ENCODE assay signal across 9 mouse cellular contexts in genomic region chr7:12874301-12874700, GRCm38 (mm10). TPM values are rescaled to one million over a fixed set of nuclear protein-coding genes. Genes with fewer than 3 reads are reported as not detected.
DNase-seq lines count a peak whose midpoint lies in the region; ATAC-seq and TF ChIP-seq lines count a peak whose summit lies in the region.
"Had no signal": no experiment of that assay in that cellular context is flagged by ENCODE, and none has a peak within 500 bp of the region (broad histone marks: within the 10 kb centered on the region; RNA-seq: fewer than 3 reads in every experiment).

No protein-coding gene starts in this region.

- peak; percentile 74 for ATAC-seq in granulocyte monocyte progenitor cell, adult 5-6 weeks (replicated peaks; ENCODE audit: poor library complexity, severe bottlenecking)
- ATAC-seq: midbrain, embryonic 16.5 days had no signal

- H3K36me3 ChIP-seq in kidney, adult 2 months (ENCODE audit: control insufficient read depth, insufficient read depth, low read length), result no peaks in the 10 kb centered on the region
- H3K36me3 ChIP-seq in E14TG2a.4 (ENCODE audit: insufficient read depth, low read length), result no peaks in the 10 kb centered on the region
- H3K36me3 ChIP-seq: hindbrain, embryonic 15.5 days had no signal

- H3K4me1 ChIP-seq in kidney, adult 2 months (ENCODE audit: control insufficient read depth, insufficient read depth, low read length), result no peaks in the 10 kb centered on the region
- no peaks in the 10 kb centered on the region for H3K4me1 ChIP-seq in E14TG2a.4 (replicated peaks; ENCODE audit: low read depth, low read length)
- H3K4me1 ChIP-seq: hindbrain, embryonic 15.5 days had no signal

- no peak overlapping the region for H3K4me3 ChIP-seq in kidney, adult 2 months (ENCODE audit: insufficient read depth, low read depth, low read length)
- no peak overlapping the region for H3K4me3 ChIP-seq in E14TG2a.4 (replicated peaks; ENCODE audit: low read length)
- H3K4me3 ChIP-seq: hindbrain, embryonic 15.5 days had no signal

- no peak for TF ChIP-seq CTCF in kidney, adult 2 months (conservative IDR thresholded peaks at IDR 0.05; ENCODE audit: insufficient read depth, insufficient read length, low read depth, low read length)
- TF ChIP-seq CTCF in E14TG2a.4 (conservative IDR thresholded peaks at IDR 0.05; ENCODE audit: low read length), result peak; percentile 53

- H3K9me3 ChIP-seq in E14TG2a.4 (ENCODE audit: low read length), result peaks cover 7% of the 10 kb centered on the region

- peak; percentile 61 for DNase-seq in kidney, adult 2 months
- DNase-seq in kidney, postnatal 10 days, result no peak
- DNase-seq in B cell, adult 2 months, result peak; percentile 31 to 51
- DNase-seq in Muller cell, postnatal 12 days (ENCODE audit: inconsistent ontology term), result no peak
- DNase-seq in cerebellum, adult 18-20 months, result no peak

- no peak overlapping the region for H3K27ac ChIP-seq in kidney, adult 2 months (ENCODE audit: insufficient read depth, low read depth, low read length)
- H3K27ac ChIP-seq: hindbrain, embryonic 15.5 days had no signal

- no peaks in the 10 kb centered on the region for H3K27me3 ChIP-seq in kidney, adult 2 months (replicated peaks; ENCODE audit: control insufficient read depth, insufficient read depth, low read length)
- no peaks in the 10 kb centered on the region; the same call in 1 of the 2 replicates for H3K27me3 ChIP-seq in E14TG2a.4 (ENCODE audit: insufficient read depth, low read length)

- WGBS in kidney, adult 2 months, result 10% methylated on average over 3 of the region's 3 CpGs

- no peak for TF ChIP-seq POLR2A in kidney, adult 2 months (IDR thresholded peaks at IDR 0.05; ENCODE audit: low read depth, low read length)

RNA-seq across cellular contexts. Expression of gene Zfp128, which starts 6.7 kb away (rescaled TPM):
- polyA plus RNA-seq in kidney, adult 2 months (2012; rRNA removed), result 1.3 and 1.4 TPM in 2 replicates
- 3.4 and 3.6 TPM in 2 replicates for total RNA-seq in granulocyte monocyte progenitor cell, adult 5-6 weeks (2014; fragmentation: Nextera tagmentation)
- 2.5 and 3.1 TPM in 2 replicates for total RNA-seq in granulocyte monocyte progenitor cell, adult 5-6 weeks (2017)

RNA-seq across cellular contexts. Expression of gene Zscan22, which starts 23.3 kb away (rescaled TPM):
- polyA plus RNA-seq in kidney, adult 2 months (2012; rRNA removed), result 11.6 and 12.5 TPM in 2 replicates
- total RNA-seq in granulocyte monocyte progenitor cell, adult 5-6 weeks (2014; fragmentation: Nextera tagmentation), result 26.6 and 32.4 TPM in 2 replicates
- 4.8 and 8.1 TPM in 2 replicates for total RNA-seq in granulocyte monocyte progenitor cell, adult 5-6 weeks (2017)

RNA-seq across cellular contexts. Expression of gene Zfp110, which starts 39.7 kb away (rescaled TPM):
- polyA plus RNA-seq in kidney, adult 2 months (2012; rRNA removed), result 7.7 and 9.4 TPM in 2 replicates
- total RNA-seq in granulocyte monocyte progenitor cell, adult 5-6 weeks (2014; fragmentation: Nextera tagmentation), result 28.1 and 34.8 TPM in 2 replicates
- 38.2 and 45.9 TPM in 2 replicates for total RNA-seq in granulocyte monocyte progenitor cell, adult 5-6 weeks (2017)

RNA-seq across cellular contexts. Expression of gene Rps5, which starts 47.8 kb away (rescaled TPM):
- 1,384 and 1,441 TPM in 2 replicates for polyA plus RNA-seq in kidney, adult 2 months (2012; rRNA removed)
- 2,621 and 2,837 TPM in 2 replicates for total RNA-seq in granulocyte monocyte progenitor cell, adult 5-6 weeks (2014; fragmentation: Nextera tagmentation)
- 1,142 and 1,421 TPM in 2 replicates for total RNA-seq in granulocyte monocyte progenitor cell, adult 5-6 weeks (2017)

RNA-seq across cellular contexts. Expression of gene Rnf225, which starts 52.9 kb away (rescaled TPM):
- 0.08 and 0.11 TPM in 2 replicates for polyA plus RNA-seq in kidney, adult 2 months (2012; rRNA removed)
- 0.92 and 0.95 TPM in 2 replicates for total RNA-seq in granulocyte monocyte progenitor cell, adult 5-6 weeks (2014; fragmentation: Nextera tagmentation)
- 0.26 and 0.88 TPM in 2 replicates for total RNA-seq in granulocyte monocyte progenitor cell, adult 5-6 weeks (2017)

Comparison
In these comparisons a context has a peak if more than half of its experiments do, and no peak if none do; other contexts are left out.
1. DNase-seq: peak in kidney, adult 2 months (single experiment) and B cell, adult 2 months (2 of 2); none in kidney, postnatal 10 days (single experiment), Muller cell, postnatal 12 days (single experiment) and cerebellum, adult 18-20 months (0 of 2).